Mouse (Mus musculus) kidney, postnatal 0 days (tissue): ENCODE results near the gene Scamp5. TPM values are rescaled to one million over a fixed set of nuclear protein-coding genes. Genes with fewer than 3 reads are reported as not detected.

Experiments
- ATAC-seq: fragments of 200-750 bp; cut with Nextera tagmentation; replicated peaks from 2 replicates; pipeline ENCODE4 v1.8.0; 2017; ENCODE audit warnings: low read depth, moderate number of reproducible peaks, moderate TSS enrichment, moderate library complexity; ENCODE audit not compliant: low FRiP score
- DNase-seq: peaks from one replicate; pipeline ENCODE4 v3.0.0-alpha.2; 2016; ENCODE audit warnings: low spot score
- H3K27ac ChIP-seq: fragments of 300-500 bp; sonication (generic); 2 replicates; pipeline ENCODE4 v1.5.1; 2014; ENCODE audit warnings: mild to moderate bottlenecking
- H3K27me3 ChIP-seq: fragments of 300-500 bp; sonication (generic); 2 replicates; pipeline ENCODE4 v1.6.1; 2014; ENCODE audit warnings: low read length, mixed read lengths; ENCODE audit not compliant: insufficient read depth
- H3K36me3 ChIP-seq: fragments of 300-500 bp; sonication (generic); 2 replicates; pipeline ENCODE4 v1.6.1; 2014; ENCODE audit warnings: low read length, mixed read lengths; ENCODE audit not compliant: insufficient read depth
- H3K4me1 ChIP-seq: fragments of 300-500 bp; sonication (generic); replicated peaks from 2 replicates; pipeline ENCODE4 v1.6.1; 2014; ENCODE audit warnings: antibody characterized with exemption, low read length, mixed read lengths; ENCODE audit not compliant: insufficient read depth
- H3K4me2 ChIP-seq: fragments of 300-500 bp; sonication (generic); 2 replicates; pipeline ENCODE4 v1.6.1; 2014; ENCODE audit warnings: mild to moderate bottlenecking, low read length, moderate library complexity, mixed read lengths
- H3K4me3 ChIP-seq: fragments of 300-500 bp; sonication (generic); replicated peaks from 2 replicates; pipeline ENCODE4 v1.5.1; 2014; ENCODE audit warnings: low read depth, low read length
- H3K9ac ChIP-seq: fragments of 300-500 bp; sonication (generic); 2 replicates; pipeline ENCODE4 v1.6.1; 2014; ENCODE audit warnings: low read depth, low read length
- H3K9me3 ChIP-seq: fragments of 300-500 bp; sonication (generic); replicated peaks from 2 replicates; pipeline ENCODE4 v1.6.1; 2016; ENCODE audit warnings: low read length, inconsistent platforms, mixed read lengths
- CTCF ChIP-seq: IDR thresholded peaks from 2 replicates; pipeline ENCODE4 v1.5.1; 2016; ENCODE audit warnings: antibody characterized with exemption, low read depth, mild to moderate bottlenecking, moderate library complexity
- WGBS: fragments of 180-500 bp; shearing (Covaris S2); extraction: QIAGEN DNeasy Blood & Tissue Kit; methylation state at CpG from one replicate; pipeline ENCODE4 v1.1.7; 2014; 5-methylcytosine and 5-hydroxymethylcytosine counted together
- polyA plus RNA-seq: library from polyadenylated mRNA; unstranded; fragments of >200 nt; fragmentation: Nextera tagmentation; extraction: Ambion mirVana; gene quantifications from 2 replicates; pipeline ENCODE4 v1.2.1, GENCODE M21; 2015

The Scamp5 gene
- polyA plus RNA-seq, 1 experiment from 2014 or later, result 18.3 TPM

GRCm38 (mm10) chr9:57439522-57440295, 28.2 kb downstream of the Scamp5 start, which contains the start of gene Ppcdc:
Gene Ppcdc, minus strand, starts transcription at chr9:57440124.
- Histone ChIP-seq H3K27me3 (no peaks in the 10 kb centered on the region), H3K9ac (peak within 1 kb of the TSS; percentile 57; the same call in 1 of the 2 replicates), H3K36me3 (no peaks in the 10 kb centered on the region), H3K4me3 (peak within 1 kb of the TSS; percentile 43), H3K9me3 (no peaks in the 10 kb centered on the region), H3K27ac (peak within 1 kb of the TSS; percentile 60), H3K4me1 (peaks cover 10% of the 10 kb centered on the region; the same call in 1 of the 2 replicates), H3K4me2 (peak within 1 kb of the TSS; percentile 72)
- no peak for TF ChIP-seq CTCF
- WGBS, result 3% methylated on average over 32 of the region's 32 CpGs
- peak; percentile 91 for ATAC-seq
- peak; percentile 98 for DNase-seq

- peak overlapping the region; percentile 72 for H3K4me2 ChIP-seq
- peaks cover 11% of the 10 kb centered on the region for H3K4me1 ChIP-seq
- DNase-seq (peak; percentile 38), ATAC-seq (no peak)
- no peak for TF ChIP-seq CTCF
- H3K36me3 ChIP-seq, result no peaks in the 10 kb centered on the region
- H3K27ac ChIP-seq, result peak overlapping the region; percentile 47
- 33% methylated on average over 7 of the region's 7 CpGs for WGBS
- H3K9ac ChIP-seq, result 0 out of 2 replicates have a peak overlapping the region, but pooled peaks have one; percentile 57
- H3K4me3 ChIP-seq, result no peak overlapping the region; the same call in 1 of the 2 replicates
- H3K27me3 ChIP-seq, result no peaks in the 10 kb centered on the region
- no peaks in the 10 kb centered on the region for H3K9me3 ChIP-seq
These were observed 28.8 kb downstream of the Scamp5 start for GRCm38 (mm10) chr9:57439083-57439482.

- DNase-seq (peak; percentile 36), ATAC-seq (no peak)
- H3K9me3 ChIP-seq, result no peaks in the 10 kb centered on the region
- no peaks in the 10 kb centered on the region for H3K36me3 ChIP-seq
- WGBS, result 48% methylated on average over 10 of the region's 10 CpGs
- no peak overlapping the region for H3K4me2 ChIP-seq
- TF ChIP-seq CTCF, result no peak
- no peaks in the 10 kb centered on the region for H3K27me3 ChIP-seq
- 0 out of 2 replicates have a peak overlapping the region, but pooled peaks have one; percentile 2 for H3K9ac ChIP-seq
- H3K4me1 ChIP-seq, result peaks cover 21% of the 10 kb centered on the region
- H3K27ac ChIP-seq, result peak overlapping the region; percentile 32
- no peak overlapping the region for H3K4me3 ChIP-seq
These were observed 29.8 kb downstream of the Scamp5 start for GRCm38 (mm10) chr9:57437896-57438614.

- Histone ChIP-seq H3K4me3 (no peak overlapping the region), H3K4me1 (peaks cover 29% of the 10 kb centered on the region), H3K9me3 (no peaks in the 10 kb centered on the region), H3K36me3 (no peaks in the 10 kb centered on the region; the same call in 1 of the 2 replicates), H3K4me2 (no peak overlapping the region), H3K9ac (no peak overlapping the region), H3K27me3 (no peaks in the 10 kb centered on the region), H3K27ac (no peak overlapping the region)
- no peak for TF ChIP-seq CTCF
- no peak for DNase-seq
- 63% methylated on average over 5 of the region's 5 CpGs for WGBS
- ATAC-seq, result no peak
These were observed 31.7 kb downstream of the Scamp5 start for GRCm38 (mm10) chr9:57436166-57436565.

- no peak overlapping the region for H3K27ac ChIP-seq
- H3K4me1 ChIP-seq, result peaks cover 32% of the 10 kb centered on the region
- no peaks in the 10 kb centered on the region for H3K27me3 ChIP-seq
- ATAC-seq (no peak), DNase-seq (no peak)
- H3K4me2 ChIP-seq, result no peak overlapping the region
- H3K9ac ChIP-seq, result no peak overlapping the region
- no peaks in the 10 kb centered on the region for H3K9me3 ChIP-seq
- no peak overlapping the region for H3K4me3 ChIP-seq
- H3K36me3 ChIP-seq, result no peaks in the 10 kb centered on the region; the same call in 1 of the 2 replicates
- WGBS, result 90% methylated on average over 11 of the region's 11 CpGs
- TF ChIP-seq CTCF, result no peak
These were observed 33.3 kb downstream of the Scamp5 start for GRCm38 (mm10) chr9:57434405-57435165.
